Mouse (Mus musculus) forebrain, embryonic 11.5 days (tissue): ENCODE results near the gene Akr1b7. TPM values are rescaled to one million over a fixed set of nuclear protein-coding genes. Genes with fewer than 3 reads are reported as not detected.
"Not testable (repeated sequence)": the region's sequence is repeated elsewhere in the genome, so short reads cannot be mapped to it uniquely, and the experiment has no call there.

Experiments
- ATAC-seq: fragments of 200-750 bp; cut with Nextera tagmentation; replicated peaks from 2 replicates; pipeline ENCODE4 v1.8.0; 2017; ENCODE audit warnings: moderate TSS enrichment; ENCODE audit not compliant: low FRiP score
- DNase-seq: peaks from one replicate; pipeline ENCODE4 v3.0.0-alpha.2; 2017; ENCODE audit warnings: low spot score
- H3K27ac ChIP-seq: fragments of 300-500 bp; sonication (generic); 2 replicates; pipeline ENCODE4 v1.5.1; 2014; ENCODE audit warnings: low read depth, low read length
- H3K27me3 ChIP-seq: fragments of 300-500 bp; sonication (generic); 2 replicates; pipeline ENCODE4 v1.6.1; 2014; ENCODE audit warnings: mild to moderate bottlenecking, low read length, mixed read lengths; ENCODE audit not compliant: control insufficient read depth, insufficient read depth
- H3K36me3 ChIP-seq: fragments of 300-500 bp; sonication (generic); 2 replicates; pipeline ENCODE4 v1.6.1; 2014; ENCODE audit warnings: mild to moderate bottlenecking, low read length, moderate library complexity, mixed read lengths; ENCODE audit not compliant: control insufficient read depth, insufficient read depth
- H3K4me1 ChIP-seq: fragments of 300-500 bp; sonication (generic); replicated peaks from 2 replicates; pipeline ENCODE4 v1.6.1; 2014; ENCODE audit warnings: low read length, mixed read lengths; ENCODE audit not compliant: control insufficient read depth, insufficient read depth
- H3K4me2 ChIP-seq: fragments of 300-500 bp; sonication (generic); 2 replicates; pipeline ENCODE4 v1.6.1; 2014; ENCODE audit warnings: low read depth, mild to moderate bottlenecking, low read length, moderate library complexity, mixed read lengths; ENCODE audit not compliant: severe bottlenecking
- H3K4me3 ChIP-seq: fragments of 300-500 bp; sonication (generic); 2 replicates; pipeline ENCODE4 v1.5.1; 2014; ENCODE audit warnings: low read depth, low read length
- H3K9ac ChIP-seq: fragments of 300-500 bp; sonication (generic); 2 replicates; pipeline ENCODE4 v1.6.1; 2014; ENCODE audit warnings: low read length
- H3K9me3 ChIP-seq: fragments of 300-500 bp; sonication (generic); 2 replicates; pipeline ENCODE4 v1.6.1; 2016; ENCODE audit warnings: low read length, mixed read lengths; ENCODE audit not compliant: control insufficient read depth
- WGBS: fragments of 180-500 bp; shearing (Covaris S2); extraction: QIAGEN DNeasy Blood & Tissue Kit; methylation state at CpG from one replicate; pipeline ENCODE4 v1.1.7; 2014; 5-methylcytosine and 5-hydroxymethylcytosine counted together
- polyA plus RNA-seq: library from polyadenylated mRNA; unstranded; fragments of >200 nt; fragmentation: Nextera tagmentation; extraction: Ambion mirVana; gene quantifications from 2 replicates; pipeline ENCODE4 v1.2.1, GENCODE M21; 2014

Akr1b7 gene
- polyA plus RNA-seq, 1 experiment from 2014 or later, result not detected

GRCm38 (mm10) chr6:34407403-34407802, 4.7 kb upstream of the Akr1b7 start:
- Histone ChIP-seq H3K9me3 (no peaks in the 10 kb centered on the region), H3K4me2 (no peak overlapping the region), H3K27me3 (no peaks in the 10 kb centered on the region), H3K4me3 (no peak overlapping the region), H3K4me1 (no peaks in the 10 kb centered on the region), H3K27ac (no peak overlapping the region), H3K9ac (no peak overlapping the region), H3K36me3 (no peaks in the 10 kb centered on the region)
- no peak for DNase-seq
- 80% methylated on average over 10 of the region's 10 CpGs for WGBS
- ATAC-seq, result no peak

- Histone ChIP-seq H3K27me3 (no peaks in the 10 kb centered on the region), H3K9me3 (no peaks in the 10 kb centered on the region), H3K4me2 (no peak overlapping the region), H3K4me1 (no peaks in the 10 kb centered on the region), H3K9ac (no peak overlapping the region), H3K4me3 (no peak overlapping the region), H3K27ac (no peak overlapping the region), H3K36me3 (no peaks in the 10 kb centered on the region)
- 61% methylated on average over 1 of the region's 1 CpGs for WGBS
- DNase-seq, result no peak
- no peak for ATAC-seq
Observed at GRCm38 (mm10) chr6:34412688-34413087, 554 bp downstream of the Akr1b7 start.

GRCm38 (mm10) chr6:34413386-34413785, 1.3 kb downstream of the Akr1b7 start:
- H3K4me2 ChIP-seq, ATAC-seq, H3K27ac ChIP-seq, H3K9me3 ChIP-seq, H3K9ac ChIP-seq, DNase-seq, H3K27me3 ChIP-seq, H3K4me1 ChIP-seq, H3K4me3 ChIP-seq, H3K36me3 ChIP-seq: not testable (repeated sequence)
- 71% methylated on average over 1 of the region's 1 CpGs for WGBS

- H3K9ac ChIP-seq, result no peak overlapping the region
- no peak overlapping the region for H3K4me3 ChIP-seq
- H3K4me1 ChIP-seq, result no peaks in the 10 kb centered on the region
- no peak overlapping the region for H3K4me2 ChIP-seq
- ATAC-seq (no peak), DNase-seq (no peak)
- H3K36me3 ChIP-seq, result no peaks in the 10 kb centered on the region
- no peak overlapping the region for H3K27ac ChIP-seq
- no peaks in the 10 kb centered on the region for H3K9me3 ChIP-seq
- 100% methylated on average over 2 of the region's 2 CpGs for WGBS
- no peaks in the 10 kb centered on the region for H3K27me3 ChIP-seq
Observed at GRCm38 (mm10) chr6:34416521-34416920, 4.4 kb downstream of the Akr1b7 start.

- Histone ChIP-seq H3K36me3 (no peaks in the 10 kb centered on the region), H3K4me2 (no peak overlapping the region), H3K27me3 (no peaks in the 10 kb centered on the region), H3K9me3 (no peaks in the 10 kb centered on the region), H3K9ac (no peak overlapping the region), H3K4me3 (no peak overlapping the region), H3K27ac (no peak overlapping the region), H3K4me1 (no peaks in the 10 kb centered on the region)
- ATAC-seq, result no peak
- no peak for DNase-seq
Observed at GRCm38 (mm10) chr6:34419071-34419470, 6.9 kb downstream of the Akr1b7 start.

- H3K27ac ChIP-seq, result no peak overlapping the region
- no peak for DNase-seq
- no peak overlapping the region for H3K4me3 ChIP-seq
- H3K36me3 ChIP-seq, result no peaks in the 10 kb centered on the region
- no peak overlapping the region for H3K9ac ChIP-seq
- no peaks in the 10 kb centered on the region for H3K9me3 ChIP-seq
- no peak for ATAC-seq
- H3K27me3 ChIP-seq, result no peaks in the 10 kb centered on the region
- 79% methylated on average over 2 of the region's 2 CpGs for WGBS
- H3K4me2 ChIP-seq, result no peak overlapping the region
- H3K4me1 ChIP-seq, result no peaks in the 10 kb centered on the region
Observed at GRCm38 (mm10) chr6:34439006-34439405, 26.9 kb downstream of the Akr1b7 start.

GRCm38 (mm10) chr6:34441556-34442257, 29.6 kb downstream of the Akr1b7 start:
- WGBS, result 68% methylated on average over 9 of the region's 9 CpGs
- no peak for DNase-seq

GRCm38 (mm10) chr6:34443791-34444190, 31.7 kb downstream of the Akr1b7 start:
- H3K4me1 ChIP-seq, result no peaks in the 10 kb centered on the region
- no peak overlapping the region for H3K27ac ChIP-seq
- no peaks in the 10 kb centered on the region for H3K27me3 ChIP-seq
- H3K4me2 ChIP-seq, result no peak overlapping the region
- 88% methylated on average over 2 of the region's 2 CpGs for WGBS
- no peak overlapping the region for H3K4me3 ChIP-seq
- no peaks in the 10 kb centered on the region for H3K36me3 ChIP-seq
- DNase-seq (no peak), ATAC-seq (no peak)
- H3K9me3 ChIP-seq, result no peaks in the 10 kb centered on the region
- no peak overlapping the region for H3K9ac ChIP-seq

More at GRCm38 (mm10) chr6:34441556-34442257, 29.6 kb downstream of the Akr1b7 start:
- Histone ChIP-seq H3K9me3 (no peaks in the 10 kb centered on the region), H3K4me3 (no peak overlapping the region), H3K27ac (no peak overlapping the region), H3K4me1 (no peaks in the 10 kb centered on the region), H3K27me3 (no peaks in the 10 kb centered on the region), H3K36me3 (no peaks in the 10 kb centered on the region), H3K9ac (no peak overlapping the region), H3K4me2 (no peak overlapping the region)
- no peak for ATAC-seq

- Histone ChIP-seq H3K9me3 (no peaks in the 10 kb centered on the region), H3K27me3 (no peaks in the 10 kb centered on the region), H3K4me1 (no peaks in the 10 kb centered on the region), H3K4me2 (no peak overlapping the region), H3K4me3 (no peak overlapping the region), H3K27ac (no peak overlapping the region), H3K36me3 (no peaks in the 10 kb centered on the region), H3K9ac (no peak overlapping the region)
- 6% methylated on average over 2 of the region's 2 CpGs for WGBS
- no peak for ATAC-seq
- DNase-seq, result peak; percentile 80
Observed at GRCm38 (mm10) chr6:34447961-34448360, 35.8 kb downstream of the Akr1b7 start.
